Mouse (Mus musculus): ENCODE results near the gene Gm15319. TPM values are rescaled to one million over a fixed set of nuclear protein-coding genes. Genes with fewer than 3 reads are reported as not detected.
"Not testable (repeated sequence)": the region's sequence is repeated elsewhere in the genome, so short reads cannot be mapped to it uniquely, and the experiment has no call there.

Gene Gm15319
- not detected in 2 replicates for total RNA-seq (2015)
- total RNA-seq (2017), result 0.10 TPM in 1 of 2 replicates, not detected in the other

GRCm38 (mm10) chr8:20363110-20363509, at the start of gene Gm15319:
Gene Gm15319 (minus strand): TSS chr8:20363210.
- ATAC-seq (replicated peaks; ENCODE audit: poor library complexity), result not testable (repeated sequence)

- not testable (repeated sequence) for ATAC-seq (replicated peaks; ENCODE audit: poor library complexity)
Observed at GRCm38 (mm10) chr8:20410355-20410754, 47.3 kb upstream of the Gm15319 start.

- ATAC-seq (replicated peaks; ENCODE audit: poor library complexity), result not testable (repeated sequence)
Observed at GRCm38 (mm10) chr8:20408441-20409030, 45.5 kb upstream of the Gm15319 start.

- ATAC-seq (replicated peaks; ENCODE audit: poor library complexity), result not testable (repeated sequence)
Observed at GRCm38 (mm10) chr8:20389363-20389739, 26.3 kb upstream of the Gm15319 start.

- ATAC-seq (replicated peaks; ENCODE audit: poor library complexity), result 0 out of 2 replicates have a peak, but pooled peaks have one; percentile 48
Observed at GRCm38 (mm10) chr8:20388706-20389362, 25.8 kb upstream of the Gm15319 start.

- ATAC-seq (replicated peaks; ENCODE audit: poor library complexity), result peak; percentile 85
Observed at GRCm38 (mm10) chr8:20387121-20387794, 24.2 kb upstream of the Gm15319 start.

- ATAC-seq (replicated peaks; ENCODE audit: poor library complexity), result not testable (repeated sequence)
Observed at GRCm38 (mm10) chr8:20384990-20385389, 22.0 kb upstream of the Gm15319 start.

GRCm38 (mm10) chr8:20384131-20384530, 21.1 kb upstream of the Gm15319 start:
- not testable (repeated sequence) for ATAC-seq (replicated peaks; ENCODE audit: poor library complexity)

- not testable (repeated sequence) for ATAC-seq (replicated peaks; ENCODE audit: poor library complexity)
Observed at GRCm38 (mm10) chr8:20382146-20382545, 19.1 kb upstream of the Gm15319 start.

GRCm38 (mm10) chr8:20381637-20382036, 18.6 kb upstream of the Gm15319 start:
- ATAC-seq (replicated peaks; ENCODE audit: poor library complexity), result not testable (repeated sequence)

GRCm38 (mm10) chr8:20381239-20381620, 18.2 kb upstream of the Gm15319 start:
- not testable (repeated sequence) for ATAC-seq (replicated peaks; ENCODE audit: poor library complexity)

- ATAC-seq (replicated peaks; ENCODE audit: poor library complexity), result 0 out of 2 replicates have a peak, but pooled peaks have one; percentile 14
Observed at GRCm38 (mm10) chr8:20380590-20381238, 17.7 kb upstream of the Gm15319 start.

GRCm38 (mm10) chr8:20379650-20380436, 16.8 kb upstream of the Gm15319 start:
- 0 out of 2 replicates have a peak, but pooled peaks have one; percentile 34 for ATAC-seq (replicated peaks; ENCODE audit: poor library complexity)

- peak; percentile 52 for ATAC-seq (replicated peaks; ENCODE audit: poor library complexity)
Observed at GRCm38 (mm10) chr8:20378786-20379649, 16.0 kb upstream of the Gm15319 start.

- ATAC-seq (replicated peaks; ENCODE audit: poor library complexity), result not testable (repeated sequence)
Observed at GRCm38 (mm10) chr8:20378353-20378752, 15.3 kb upstream of the Gm15319 start.

GRCm38 (mm10) chr8:20375698-20376097, 12.7 kb upstream of the Gm15319 start:
- ATAC-seq (replicated peaks; ENCODE audit: poor library complexity), result not testable (repeated sequence)

- not testable (repeated sequence) for ATAC-seq (replicated peaks; ENCODE audit: poor library complexity)
Observed at GRCm38 (mm10) chr8:20356386-20356785, 6.6 kb downstream of the Gm15319 start.

- not testable (repeated sequence) for ATAC-seq (replicated peaks; ENCODE audit: poor library complexity)
Observed at GRCm38 (mm10) chr8:20353579-20353978, 9.4 kb downstream of the Gm15319 start.

- not testable (repeated sequence) for ATAC-seq (replicated peaks; ENCODE audit: poor library complexity)
Observed at GRCm38 (mm10) chr8:20302759-20303158, 60.3 kb downstream of the Gm15319 start.

Data from megakaryocyte progenitor cell, adult 5-6 weeks (primary cell).